Mouse (Mus musculus) megakaryocyte progenitor cell, adult 5-6 weeks (primary cell): ENCODE results near the gene Tspan10. TPM values are rescaled to one million over a fixed set of nuclear protein-coding genes. Genes with fewer than 3 reads are reported as not detected.
"Not testable (repeated sequence)": the region's sequence is repeated elsewhere in the genome, so short reads cannot be mapped to it uniquely, and the experiment has no call there.

ENCODE experiments used
- ATAC-seq: replicated peaks from 2 replicates; pipeline ENCODE4 v1.8.0; 2016; ENCODE audit warnings: mild to moderate bottlenecking, moderate TSS enrichment, inconsistent platforms; ENCODE audit not compliant: poor library complexity
- total RNA-seq, 2 experiments: library from RNA; stranded (forward) in 1 of 2; stranded (reverse) in 1 of 2; fragments of 157-497, 149-512 nt in 1 of 2; fragments of 200-1000 nt in 1 of 2; gene quantifications; 2 replicates each; pipeline versions ENCODE4 v1.2.3 to v1.2.4; 2015 to 2017

The Tspan10 gene
- total RNA-seq (2015) (not detected in 2 replicates), total RNA-seq (2017) (not detected in 2 replicates)

DNA sequence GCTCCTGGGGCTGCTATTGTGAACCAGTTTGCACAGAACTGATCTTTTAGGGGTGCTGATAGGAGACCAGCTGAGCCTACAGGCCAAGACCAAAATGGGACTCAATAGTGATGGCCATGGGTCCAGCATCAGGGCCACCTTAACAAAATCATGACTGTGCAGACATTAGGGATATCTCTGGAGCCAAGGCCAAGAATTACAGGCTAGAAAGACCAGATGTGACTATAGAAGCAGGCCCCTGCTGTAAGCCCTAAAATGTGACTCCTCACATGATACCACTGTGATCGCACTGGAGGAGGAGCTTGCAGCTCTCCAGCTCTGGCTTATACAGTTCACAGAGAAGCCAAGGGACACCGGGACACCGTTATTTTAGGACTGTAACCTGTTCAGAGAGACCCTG lies at the start of gene Tspan10:
Gene Tspan10, plus strand, starts transcription at position 301 of the 400 bp plus-strand sequence.
- ATAC-seq, result no peak

DNA sequence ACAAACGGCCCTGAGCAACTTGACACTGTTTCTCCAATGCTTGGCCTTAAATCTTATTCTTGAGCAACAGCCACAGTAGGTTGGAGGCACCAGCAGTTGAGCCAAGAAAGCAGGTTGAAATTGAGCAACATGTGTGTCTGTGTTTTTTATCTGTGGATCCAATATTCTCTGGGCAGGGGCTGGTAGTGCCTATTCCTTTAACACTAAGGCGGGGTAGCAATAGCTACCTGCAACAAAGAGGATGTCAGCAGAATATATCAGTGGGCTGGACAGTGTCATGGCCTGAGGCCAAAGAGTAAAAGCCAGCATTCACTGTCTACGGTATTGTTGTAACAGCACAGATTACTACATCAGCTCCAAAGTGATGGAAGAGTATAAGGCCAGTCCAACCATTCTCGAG lies 46.8 kb upstream of the Tspan10 start:
- no peak for ATAC-seq

DNA sequence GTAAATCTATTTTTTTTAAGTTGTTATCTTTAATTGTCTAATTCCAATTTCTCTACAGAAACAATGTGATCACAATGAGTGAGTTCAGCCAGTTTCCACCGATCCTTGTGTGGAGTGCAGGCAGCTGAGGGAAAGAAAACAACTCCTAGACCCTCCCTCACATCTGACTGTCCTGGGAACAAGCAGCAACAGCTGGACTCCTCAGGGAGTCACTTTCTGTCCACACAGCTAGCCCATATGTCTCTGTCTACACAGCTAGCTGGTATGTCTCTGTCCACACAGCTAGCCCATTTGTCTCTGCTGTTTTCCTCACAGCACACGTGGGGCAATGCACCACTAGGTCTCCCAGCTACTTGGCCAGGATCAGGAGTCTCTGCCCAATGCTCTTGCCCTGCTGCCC lies 44.8 kb upstream of the Tspan10 start:
- ATAC-seq, result no peak

DNA sequence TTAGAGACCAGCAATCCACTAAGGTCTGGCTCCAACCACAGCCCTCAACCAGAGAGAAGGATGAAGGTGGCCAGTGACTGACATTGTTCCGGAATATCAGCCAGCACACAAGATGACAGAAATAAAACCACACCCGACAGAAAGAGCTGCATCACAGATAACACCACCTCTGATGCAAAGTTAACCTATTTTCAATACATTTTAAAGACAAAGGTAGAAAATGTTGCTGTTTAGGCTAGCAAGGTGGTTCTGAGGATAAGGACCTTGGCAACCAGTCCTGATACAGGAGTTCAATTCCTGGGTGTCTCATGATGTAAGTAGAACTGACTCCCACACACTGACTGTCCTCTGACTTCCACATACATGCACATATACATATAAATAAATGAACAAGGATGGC lies 43.1 kb upstream of the Tspan10 start:
- ATAC-seq, result peak; percentile 86

DNA sequence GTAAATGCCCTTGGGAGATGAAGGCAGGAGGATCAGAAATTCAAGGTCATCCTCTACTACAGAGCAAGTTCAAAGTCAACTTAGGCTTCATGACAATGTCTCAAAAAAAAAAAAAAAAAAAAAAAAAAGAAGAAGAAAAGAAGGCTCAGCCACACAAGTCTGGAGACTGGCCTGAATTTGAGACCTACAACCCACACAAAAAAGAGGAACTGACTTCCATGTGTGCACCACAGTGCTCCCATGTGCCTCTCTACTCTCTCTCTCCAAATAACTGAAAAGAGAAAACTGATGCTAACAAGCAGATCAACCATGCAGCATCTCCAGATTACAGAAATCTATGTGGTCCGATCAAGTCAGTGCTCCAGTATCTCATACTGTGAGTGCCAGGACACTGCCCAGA lies 37.6 kb upstream of the Tspan10 start:
- ATAC-seq, result peak; percentile 47; the same call in 1 of the 2 replicates

DNA sequence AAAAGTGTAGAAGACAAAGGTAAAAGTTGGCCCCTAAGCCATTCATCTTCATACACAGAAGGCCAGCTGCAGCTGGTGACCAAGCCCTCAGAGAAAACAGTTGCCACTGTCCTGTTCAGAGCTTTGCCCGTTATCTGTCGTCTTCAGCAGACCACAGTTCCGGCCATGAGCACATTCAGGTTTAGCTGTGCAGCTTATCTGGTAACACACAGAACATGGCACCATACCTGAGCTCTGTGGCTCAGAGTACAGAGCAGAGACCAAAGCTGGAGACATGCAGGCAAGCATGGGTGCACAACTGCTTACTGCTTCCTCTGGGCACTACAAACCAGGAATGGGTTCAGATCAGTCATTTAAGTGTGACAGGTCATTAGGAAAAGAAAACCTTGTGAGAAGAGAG lies 36.6 kb upstream of the Tspan10 start:
- peak; percentile 95 for ATAC-seq

DNA sequence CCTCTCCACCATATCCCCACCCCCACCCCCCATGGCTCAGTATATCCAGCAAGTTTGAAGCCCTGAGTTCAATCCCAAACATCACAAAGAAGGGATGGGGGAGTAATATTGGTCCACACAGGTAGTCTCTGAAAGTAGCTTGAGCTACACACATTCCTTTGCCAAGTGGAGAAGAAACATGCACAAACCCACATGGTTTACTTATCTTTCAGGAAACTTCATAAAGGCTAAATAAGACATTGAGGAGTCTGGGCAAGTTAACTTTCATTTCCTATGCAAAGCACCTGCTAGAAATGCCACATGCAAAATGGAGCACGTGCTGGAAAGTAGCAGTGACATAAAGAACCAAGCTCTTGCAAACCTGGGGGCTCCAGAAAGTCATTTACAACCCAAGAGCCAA lies 36.0 kb upstream of the Tspan10 start:
- no peak for ATAC-seq

DNA sequence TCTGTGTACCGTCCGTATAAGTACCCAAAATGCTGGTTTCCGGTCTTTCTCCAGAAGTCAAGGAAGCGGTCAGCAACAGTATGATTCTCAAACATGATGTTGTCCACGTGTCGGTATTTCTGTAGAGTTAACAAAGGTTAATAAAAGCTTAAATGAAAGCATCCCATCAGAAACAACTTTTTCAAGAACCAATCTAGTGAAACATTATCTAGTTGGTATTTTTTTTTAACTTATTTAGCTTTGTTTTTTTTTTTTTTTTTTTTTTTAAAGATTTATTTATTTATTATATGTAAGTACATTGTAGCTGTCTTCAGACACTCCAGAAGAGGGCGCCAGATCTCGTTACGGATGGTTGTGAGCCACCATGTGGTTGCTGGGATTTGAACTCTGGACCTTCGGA lies 28.8 kb upstream of the Tspan10 start:
- not testable (repeated sequence) for ATAC-seq

DNA sequence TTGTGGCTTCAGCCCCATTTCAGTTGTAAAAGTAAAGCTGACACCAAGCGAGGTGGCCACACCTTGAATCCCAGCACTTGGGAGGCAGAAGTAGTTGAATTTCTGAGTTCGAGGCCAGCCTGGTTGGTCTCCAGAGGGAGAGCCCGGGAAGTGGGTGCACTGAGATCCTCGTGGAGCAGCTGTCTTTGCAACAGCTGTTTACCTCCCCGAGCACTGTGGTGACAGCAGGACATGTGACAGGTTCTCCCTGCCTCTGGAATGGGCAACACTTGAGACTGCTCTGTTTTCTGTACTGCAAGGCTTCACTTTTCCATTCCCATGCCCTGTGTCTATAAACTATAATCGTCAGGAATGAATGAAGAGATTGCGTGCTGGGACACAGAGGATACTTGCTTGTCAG lies 24.6 kb upstream of the Tspan10 start:
- ATAC-seq, result no peak

DNA sequence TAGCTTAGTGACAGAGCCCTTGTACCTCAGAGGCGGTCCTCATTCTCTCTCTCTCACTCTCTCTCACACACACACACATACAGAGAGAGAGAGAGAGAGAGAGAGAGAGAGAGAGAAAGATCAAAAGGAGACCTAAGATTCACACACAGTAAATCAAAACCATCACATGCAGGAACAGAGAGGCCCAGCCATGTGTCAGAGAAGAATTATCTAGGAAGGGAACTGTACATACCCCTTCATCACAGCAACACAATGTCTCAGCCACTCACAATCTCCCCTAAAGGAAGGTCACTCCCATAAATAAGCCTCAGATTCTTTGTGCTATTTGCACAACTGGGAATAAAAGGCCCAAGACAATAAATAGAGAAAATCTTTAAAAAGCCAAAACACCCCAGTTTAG lies 23.9 kb upstream of the Tspan10 start:
- no peak for ATAC-seq

DNA sequence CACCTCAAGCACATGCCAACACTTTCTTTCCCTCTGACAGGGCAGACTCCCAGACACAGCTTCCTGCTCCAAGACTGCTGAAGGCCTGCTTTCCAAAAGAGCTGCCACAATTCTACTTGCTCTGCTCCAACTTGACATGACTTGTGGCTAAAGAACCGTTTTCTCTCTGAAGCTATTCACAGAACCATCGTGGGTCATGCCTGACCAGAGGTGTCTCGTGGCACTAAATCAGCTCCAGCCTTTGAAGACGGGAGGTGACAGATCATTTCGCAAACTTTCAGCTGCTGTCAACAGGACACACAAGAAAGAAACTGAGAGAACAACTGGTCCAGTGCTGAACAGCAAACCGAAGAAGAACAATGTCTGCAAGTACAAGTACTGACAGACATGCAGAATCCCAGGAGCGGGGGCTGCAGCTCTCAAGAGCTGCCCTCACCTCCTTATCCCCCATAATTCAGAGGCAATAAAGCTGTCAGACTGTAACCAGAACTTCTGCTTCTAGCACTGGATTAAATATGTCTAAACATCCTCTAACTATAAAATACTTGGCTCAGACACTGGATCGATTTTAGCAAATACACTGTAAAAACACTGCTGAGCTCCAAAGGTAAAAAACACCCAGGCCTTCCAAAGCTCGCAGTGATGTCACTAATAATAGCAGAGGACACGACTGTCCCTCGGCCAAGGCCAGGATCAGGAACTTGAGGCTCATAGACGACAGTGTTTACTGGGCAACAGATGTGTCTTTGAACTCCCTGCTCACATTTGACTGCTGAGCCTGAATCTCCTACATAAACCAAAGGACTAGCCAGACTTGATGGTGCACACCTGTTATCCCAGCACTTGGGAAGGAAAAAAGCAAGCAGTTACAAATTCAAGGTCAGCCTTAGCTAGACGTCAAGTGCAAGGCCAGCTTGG lies 19.5 kb upstream of the Tspan10 start:
- no peak for ATAC-seq

DNA sequence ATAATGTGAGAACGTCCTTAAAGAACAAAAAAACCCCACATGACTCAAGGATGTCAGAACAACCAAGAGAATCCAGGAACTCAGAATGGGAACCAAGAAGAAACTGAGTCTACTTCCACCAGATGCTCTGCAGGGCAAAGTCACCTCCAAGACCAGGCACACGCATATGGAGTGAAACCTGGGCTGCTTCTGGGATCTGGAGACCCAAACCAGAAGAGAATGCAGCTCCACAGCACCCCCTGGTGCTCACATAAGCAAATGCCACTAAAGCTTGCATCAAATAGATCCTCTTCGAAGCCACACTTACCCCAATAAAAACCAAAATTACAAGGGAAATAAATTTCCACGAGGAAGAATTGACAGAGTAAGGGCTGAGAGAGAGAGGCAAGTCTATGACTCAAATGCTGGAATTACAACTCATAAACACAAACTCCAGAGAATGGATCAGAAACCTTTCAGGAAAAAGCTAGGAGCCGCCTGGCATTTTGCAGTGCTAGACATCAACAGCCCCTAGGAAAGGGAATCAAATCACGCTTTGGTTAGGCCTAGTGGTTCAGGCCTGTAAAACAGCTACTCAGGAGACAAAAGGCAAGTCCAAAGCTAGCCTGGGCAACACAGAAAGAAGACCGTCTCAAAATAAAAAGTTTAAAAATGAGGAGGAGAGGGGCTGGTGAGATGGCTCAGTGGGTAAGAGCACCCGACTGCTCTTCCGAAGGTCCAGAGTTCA lies 18.7 kb upstream of the Tspan10 start:
- ATAC-seq, result peak; percentile 84

DNA sequence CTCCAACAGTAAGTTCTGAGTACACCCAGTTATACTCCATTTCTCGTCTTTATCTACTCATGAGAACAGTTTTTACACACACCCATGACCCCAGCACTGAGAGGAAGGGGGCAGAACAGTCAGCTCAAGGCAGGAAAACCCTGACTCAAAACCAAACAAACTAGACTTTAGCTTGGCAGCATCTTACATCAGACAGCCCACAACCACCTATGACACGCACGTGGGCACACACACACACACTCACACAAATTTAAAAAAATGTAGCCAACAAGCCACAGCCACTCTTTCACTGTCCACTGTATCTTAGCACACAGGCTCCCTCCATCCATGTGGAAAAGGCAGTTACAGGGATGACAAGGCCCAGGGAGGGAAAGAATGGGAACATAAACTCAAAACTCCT lies 15.7 kb upstream of the Tspan10 start:
- ATAC-seq, result no peak

DNA sequence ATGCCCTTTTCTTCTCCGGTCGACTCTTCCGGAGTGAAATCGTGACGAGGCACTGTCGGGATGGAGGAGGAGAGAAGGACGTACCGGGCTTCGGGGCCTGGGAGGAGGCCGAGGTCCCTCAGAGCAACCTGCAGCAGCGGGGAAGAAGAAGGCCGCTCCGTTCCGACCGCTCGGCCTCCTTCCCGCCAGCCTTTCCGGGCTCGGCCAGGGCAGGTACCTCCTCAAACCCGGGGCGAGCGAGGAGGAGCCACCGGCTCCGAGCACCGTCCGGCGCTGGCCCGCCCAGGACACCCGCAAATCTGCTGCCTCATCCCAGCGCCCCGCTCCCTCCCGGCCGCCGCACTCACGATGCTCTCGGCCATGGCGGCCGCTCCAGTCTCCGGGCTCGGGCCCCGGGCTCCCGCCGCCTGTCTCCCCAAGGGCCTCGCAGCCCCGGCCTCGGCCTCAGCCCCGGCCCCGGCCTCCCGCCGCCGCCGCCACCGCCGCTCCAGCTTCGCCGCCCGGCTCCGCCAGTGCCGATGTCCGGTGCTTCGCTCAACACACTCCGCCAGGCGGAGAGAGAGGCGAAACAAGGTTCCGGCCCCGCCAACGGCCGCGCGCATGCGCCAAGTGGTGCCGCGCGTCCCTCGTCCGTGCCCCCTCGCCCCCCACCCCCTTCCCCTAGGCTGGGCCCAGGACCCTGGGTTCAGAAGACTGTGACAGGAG lies 5.1 kb upstream of the Tspan10 start, which contains the start of gene Nploc4:
Gene Nploc4, minus strand, starts transcription at position 557 of the 705 bp plus-strand sequence.
- ATAC-seq, result peak; percentile 95

DNA sequence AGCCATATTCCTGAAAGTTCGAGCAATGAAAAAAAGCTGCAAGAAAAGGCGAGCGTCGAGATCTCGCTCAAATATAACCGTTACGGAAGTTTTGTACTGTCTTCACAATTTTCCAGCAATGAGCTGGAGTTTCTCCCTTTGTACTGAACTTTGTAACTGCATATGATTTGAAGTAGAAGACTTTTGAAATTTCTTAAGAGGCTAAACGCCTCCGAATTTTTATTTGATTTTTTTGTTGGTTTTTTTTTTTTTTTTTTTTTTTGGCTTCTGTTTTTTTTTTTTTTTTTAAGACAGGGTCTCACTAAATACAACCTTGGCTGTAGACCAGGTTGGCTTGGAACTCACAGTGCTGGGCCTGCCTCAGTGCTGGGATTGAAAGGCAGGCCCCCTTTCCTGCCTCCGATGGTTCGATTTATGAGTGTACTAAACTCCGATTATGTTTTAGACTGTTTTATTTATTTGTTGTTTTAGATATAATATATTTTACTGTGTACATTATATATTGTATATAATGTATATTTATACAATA lies 4.5 kb upstream of the Tspan10 start:
- ATAC-seq, result no peak

DNA sequence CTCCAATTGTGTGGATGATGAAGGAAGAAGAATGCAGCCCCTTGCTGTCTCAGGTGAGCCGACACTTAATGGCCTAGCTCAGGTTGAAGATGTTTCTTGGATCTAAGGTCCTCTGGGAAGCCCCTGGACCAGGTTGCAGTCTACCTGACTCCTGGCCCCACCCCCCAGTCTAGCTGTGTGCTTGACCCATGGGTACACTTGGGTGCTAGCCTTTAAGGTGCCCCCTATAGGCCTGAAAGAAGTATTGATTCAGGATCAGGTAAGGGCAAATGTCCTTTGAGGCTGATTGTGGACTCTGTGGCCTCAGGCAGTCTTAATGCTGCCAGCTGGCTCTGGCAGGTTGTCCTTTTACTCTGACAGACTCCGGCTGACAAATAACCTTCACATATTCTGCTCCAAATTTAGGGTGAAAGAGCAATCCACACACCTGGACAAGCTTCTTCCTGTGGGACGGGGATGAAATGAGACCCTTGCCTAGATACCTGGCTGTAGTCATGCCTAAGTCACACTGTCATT lies 379 bp downstream of the Tspan10 start:
- no peak for ATAC-seq

DNA sequence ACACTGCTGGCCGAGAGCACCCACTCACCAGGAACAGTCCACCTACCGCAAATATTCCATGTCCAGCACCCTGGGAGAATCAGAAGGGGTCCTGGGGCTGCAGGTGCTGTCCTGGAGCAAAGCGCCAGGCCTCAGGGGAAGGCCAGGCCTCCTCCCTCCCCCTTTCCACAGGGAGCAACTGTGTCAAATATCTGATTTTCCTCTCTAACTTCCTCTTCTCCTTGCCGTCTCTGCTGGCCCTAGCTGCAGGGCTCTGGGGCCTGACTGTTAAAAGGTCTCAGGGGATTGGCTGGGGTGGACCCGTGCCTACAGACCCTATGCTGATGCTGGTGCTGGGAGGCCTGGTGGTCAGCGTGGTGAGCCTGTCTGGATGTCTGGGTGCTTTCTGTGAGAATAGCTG lies 1.7 kb downstream of the Tspan10 start:
- ATAC-seq, result no peak

DNA sequence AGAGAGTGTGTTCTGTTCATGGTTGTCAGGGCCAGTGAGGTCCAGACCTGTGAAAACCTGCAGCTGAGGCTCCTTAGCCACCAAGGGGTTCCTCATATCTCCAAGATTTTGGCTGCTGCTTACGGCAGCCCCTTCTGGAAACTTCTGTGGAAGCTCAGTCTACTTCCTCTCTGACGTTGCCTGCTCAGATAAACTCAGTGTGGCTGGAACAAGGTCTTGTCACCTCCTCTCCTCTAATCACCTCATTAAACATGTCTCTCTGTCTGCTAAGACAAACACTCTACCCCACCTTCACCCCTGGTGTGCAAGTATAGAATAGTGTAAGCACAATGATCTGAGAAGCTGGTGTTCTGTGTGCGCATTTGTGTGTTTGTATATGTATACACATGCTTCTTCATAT lies 3.0 kb downstream of the Tspan10 start:
- no peak for ATAC-seq

DNA sequence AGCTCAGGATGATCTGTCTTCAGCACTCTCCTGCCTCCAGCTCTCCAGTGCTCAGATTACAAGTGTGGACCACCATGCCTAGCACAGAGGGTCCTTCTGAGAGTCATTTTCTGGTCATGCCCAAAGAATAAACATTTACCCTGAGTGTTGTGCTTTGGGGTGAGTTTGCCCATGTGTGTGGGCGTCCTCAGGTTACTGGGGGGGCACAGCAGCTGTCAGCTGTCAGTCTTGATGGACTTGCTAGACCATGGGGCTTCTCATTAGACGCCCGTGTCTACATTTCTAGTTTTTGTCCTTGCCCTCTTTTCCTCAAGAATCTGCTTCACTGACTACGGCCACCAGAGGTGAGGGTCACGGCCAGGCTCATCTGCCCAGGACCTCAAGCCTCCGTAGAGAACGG lies 4.7 kb downstream of the Tspan10 start:
- no peak for ATAC-seq

DNA sequence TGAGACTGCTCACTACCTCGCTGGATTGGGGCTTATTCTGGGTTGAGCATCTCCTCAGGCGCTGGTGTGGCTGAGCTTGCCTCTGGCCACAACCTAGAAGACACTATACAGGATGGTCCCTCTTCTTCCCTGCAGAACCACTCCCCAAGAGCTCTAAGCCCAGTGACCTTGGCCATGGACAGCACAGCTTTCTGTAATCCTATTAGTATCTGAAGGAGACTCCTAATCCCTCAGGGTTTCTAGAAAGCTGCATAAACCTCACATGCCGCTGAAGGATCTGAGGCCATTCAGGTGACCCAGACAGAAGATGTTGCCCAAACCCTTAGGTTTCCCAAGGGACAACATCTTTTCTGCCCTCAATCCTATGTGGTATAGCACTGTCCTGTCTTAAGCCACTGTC lies 9.8 kb downstream of the Tspan10 start:
- no peak for ATAC-seq

DNA sequence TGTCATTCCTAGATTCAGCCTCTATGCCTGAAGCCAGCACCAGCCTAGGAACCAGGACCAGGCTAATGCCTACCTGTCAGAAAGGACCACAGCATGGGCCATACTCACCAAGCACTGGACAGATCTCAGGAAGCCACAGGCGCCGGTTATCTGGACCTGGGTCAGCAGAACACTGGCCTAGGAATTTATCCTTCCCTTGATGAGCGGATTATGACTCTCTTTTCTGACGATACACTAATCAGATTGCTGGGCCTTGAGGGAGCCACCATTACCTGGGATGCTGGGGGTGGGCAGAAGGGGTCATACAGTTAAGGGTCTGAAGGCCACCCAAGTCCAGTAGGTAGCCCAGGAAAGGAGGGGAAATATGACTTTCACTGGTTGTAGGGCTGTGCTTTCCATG lies 10.9 kb downstream of the Tspan10 start, which contains the start of gene Pde6g:
Gene Pde6g, minus strand, starts transcription at position 195 of the 400 bp plus-strand sequence.
- ATAC-seq, result no peak
